Mouse (Mus musculus) olfactory bulb, adult 2 months (tissue): ENCODE measurements around the gene Aig1.

Experiments used
- CTCF ChIP-seq: fragments of 200-500 bp; IDR thresholded peaks from 2 replicates; pipeline ENCODE4 v1.5.1; 2012; ENCODE audit warnings: low read depth, mild to moderate bottlenecking, low read length, moderate library complexity; ENCODE audit not compliant: insufficient read depth
- POLR2A ChIP-seq: fragments of 200-500 bp; IDR thresholded peaks from 2 replicates; pipeline ENCODE4 v1.6.1; 2012; ENCODE audit warnings: mild to moderate bottlenecking, low read depth, low read length, moderate library complexity; ENCODE audit not compliant: insufficient read depth

- no peak for TF ChIP-seq CTCF
- no peak for TF ChIP-seq POLR2A
Measured at GRCm38 (mm10) chr10:13763151-13763550, 105.6 kb downstream of the Aig1 start.
